Mouse (Mus musculus): ENCODE data around the gene Cdipt. TPM values are rescaled to one million over a fixed set of nuclear protein-coding genes. Genes with fewer than 3 reads are reported as not detected.

Cdipt gene
- polyA plus RNA-seq, 1 experiment from 2014 or later, result 105 TPM

GRCm38 (mm10) chr7:126975950-126976866, 494 bp downstream of the Cdipt start, which contains the start of gene Cdiptos:
TSS of gene Cdiptos (minus strand) at chr7:126976098.
- peak within 1 kb of the TSS; percentile 99 for H3K27ac ChIP-seq (replicated peaks)
- peaks cover 20% of the 10 kb centered on the region for H3K4me1 ChIP-seq
- H3K27me3 ChIP-seq, result no peaks in the 10 kb centered on the region
- peak; percentile 96 for ATAC-seq (replicated peaks)
- peak within 1 kb of the TSS; percentile 85 for H3K4me3 ChIP-seq
- under 1% methylated on average over 55 of the region's 55 CpGs for WGBS
- no peaks in the 10 kb centered on the region for H3K9me3 ChIP-seq
- H3K9ac ChIP-seq (replicated peaks), result peak within 1 kb of the TSS; percentile 94
- peak within 1 kb of the TSS; percentile 75 for H3K4me2 ChIP-seq (replicated peaks)
- H3K36me3 ChIP-seq, result peaks cover 38% of the 10 kb centered on the region

DNA sequence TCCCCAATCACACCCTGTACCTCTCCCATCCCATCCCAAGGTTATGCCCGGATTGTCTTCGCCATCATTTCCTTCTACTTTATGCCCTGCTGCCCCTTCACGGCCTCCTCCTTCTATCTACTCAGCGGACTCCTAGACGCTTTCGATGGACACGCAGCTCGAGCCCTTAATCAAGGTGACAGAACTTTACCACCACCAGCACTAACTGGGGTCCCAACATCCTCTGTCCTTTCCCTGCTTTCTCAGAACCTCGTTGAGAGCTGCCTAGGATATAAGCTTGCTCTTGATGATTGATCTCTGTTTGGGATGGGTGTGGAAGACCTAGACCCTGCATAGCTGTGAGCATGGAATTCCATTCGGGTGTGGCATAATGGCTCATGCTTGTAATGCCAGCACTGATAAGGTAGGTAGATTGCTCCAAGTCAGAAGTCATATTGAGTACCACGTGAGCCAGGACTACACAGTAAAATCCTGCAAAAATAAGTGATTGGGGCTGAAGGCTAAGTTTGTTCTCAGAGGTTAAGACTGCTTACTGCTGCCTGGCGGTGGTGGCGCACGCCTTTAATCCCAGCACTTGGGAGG, 1.3 kb downstream of the Cdipt start:
- 30% methylated on average over 14 of the region's 14 CpGs for WGBS
- ATAC-seq (replicated peaks), result no peak; the same call in 1 of the 2 replicates
- peak overlapping the region; percentile 85 for H3K4me3 ChIP-seq
- H3K27me3 ChIP-seq, result no peaks in the 10 kb centered on the region
- H3K9me3 ChIP-seq, result no peaks in the 10 kb centered on the region
- H3K36me3 ChIP-seq, result peaks cover 36% of the 10 kb centered on the region
- peaks cover 20% of the 10 kb centered on the region for H3K4me1 ChIP-seq
- peak overlapping the region; percentile 99; the same call in 1 of the 2 replicates for H3K27ac ChIP-seq (replicated peaks)
- H3K9ac ChIP-seq (replicated peaks), result peak overlapping the region; percentile 94
- peak overlapping the region; percentile 75 for H3K4me2 ChIP-seq (replicated peaks)

GRCm38 (mm10) chr7:126978841-126979240, 3.1 kb downstream of the Cdipt start:
- H3K9ac ChIP-seq (replicated peaks), result no peak overlapping the region
- no peaks in the 10 kb centered on the region for H3K9me3 ChIP-seq
- H3K36me3 ChIP-seq, result peaks cover 32% of the 10 kb centered on the region
- H3K4me2 ChIP-seq (replicated peaks), result no peak overlapping the region
- H3K4me3 ChIP-seq, result no peak overlapping the region
- H3K27ac ChIP-seq (replicated peaks), result no peak overlapping the region
- ATAC-seq (replicated peaks), result no peak
- no peaks in the 10 kb centered on the region for H3K27me3 ChIP-seq
- WGBS, result 96% methylated on average over 6 of the region's 6 CpGs
- peaks cover 20% of the 10 kb centered on the region for H3K4me1 ChIP-seq

- Histone ChIP-seq H3K9me3 (no peaks in the 10 kb centered on the region), H3K9ac (replicated peaks) (no peak overlapping the region), H3K4me3 (no peak overlapping the region), H3K4me2 (replicated peaks) (no peak overlapping the region), H3K27ac (replicated peaks) (no peak overlapping the region), H3K36me3 (peaks cover 32% of the 10 kb centered on the region), H3K27me3 (no peaks in the 10 kb centered on the region), H3K4me1 (peaks cover 15% of the 10 kb centered on the region)
- WGBS, result 91% methylated on average over 2 of the region's 2 CpGs
- ATAC-seq (replicated peaks), result no peak
Measured at GRCm38 (mm10) chr7:126981601-126982000, 5.9 kb downstream of the Cdipt start.

GRCm38 (mm10) chr7:126982054-126982453, 6.3 kb downstream of the Cdipt start:
- no peak for ATAC-seq (replicated peaks)
- Histone ChIP-seq H3K4me1 (peaks cover 12% of the 10 kb centered on the region), H3K36me3 (peaks cover 32% of the 10 kb centered on the region), H3K27ac (replicated peaks) (no peak overlapping the region), H3K27me3 (no peaks in the 10 kb centered on the region), H3K9me3 (no peaks in the 10 kb centered on the region), H3K4me3 (no peak overlapping the region), H3K9ac (replicated peaks) (no peak overlapping the region), H3K4me2 (replicated peaks) (no peak overlapping the region)
- WGBS, result 95% methylated on average over 4 of the region's 4 CpGs

DNA sequence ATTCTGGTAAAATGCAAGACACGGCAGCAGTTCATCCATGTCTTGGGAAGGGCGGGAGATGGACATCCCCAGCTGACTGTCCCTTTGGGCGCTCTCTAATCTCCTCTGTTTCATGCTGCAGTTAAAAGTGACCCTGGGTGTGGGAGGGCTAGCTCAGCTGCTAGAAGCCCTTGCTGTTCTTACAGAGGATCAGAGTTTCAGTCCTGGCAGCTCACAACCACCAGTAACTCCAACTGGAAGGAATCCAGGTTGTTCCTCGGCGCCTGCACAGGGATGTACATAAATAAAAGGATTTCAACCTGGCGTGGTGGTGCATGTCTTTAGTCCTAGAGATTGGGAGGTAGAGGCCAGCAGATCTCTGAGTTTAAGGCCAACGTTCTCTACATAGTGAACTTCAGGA, 7.4 kb downstream of the Cdipt start:
- Histone ChIP-seq H3K9me3 (no peaks in the 10 kb centered on the region), H3K27me3 (no peaks in the 10 kb centered on the region), H3K27ac (replicated peaks) (no peak overlapping the region), H3K4me1 (peaks cover 2% of the 10 kb centered on the region; the same call in 1 of the 2 replicates), H3K4me2 (replicated peaks) (no peak overlapping the region), H3K4me3 (no peak overlapping the region), H3K9ac (replicated peaks) (no peak overlapping the region), H3K36me3 (peaks cover 30% of the 10 kb centered on the region)
- no peak for ATAC-seq (replicated peaks)
- WGBS, result 77% methylated on average over 7 of the region's 7 CpGs

DNA sequence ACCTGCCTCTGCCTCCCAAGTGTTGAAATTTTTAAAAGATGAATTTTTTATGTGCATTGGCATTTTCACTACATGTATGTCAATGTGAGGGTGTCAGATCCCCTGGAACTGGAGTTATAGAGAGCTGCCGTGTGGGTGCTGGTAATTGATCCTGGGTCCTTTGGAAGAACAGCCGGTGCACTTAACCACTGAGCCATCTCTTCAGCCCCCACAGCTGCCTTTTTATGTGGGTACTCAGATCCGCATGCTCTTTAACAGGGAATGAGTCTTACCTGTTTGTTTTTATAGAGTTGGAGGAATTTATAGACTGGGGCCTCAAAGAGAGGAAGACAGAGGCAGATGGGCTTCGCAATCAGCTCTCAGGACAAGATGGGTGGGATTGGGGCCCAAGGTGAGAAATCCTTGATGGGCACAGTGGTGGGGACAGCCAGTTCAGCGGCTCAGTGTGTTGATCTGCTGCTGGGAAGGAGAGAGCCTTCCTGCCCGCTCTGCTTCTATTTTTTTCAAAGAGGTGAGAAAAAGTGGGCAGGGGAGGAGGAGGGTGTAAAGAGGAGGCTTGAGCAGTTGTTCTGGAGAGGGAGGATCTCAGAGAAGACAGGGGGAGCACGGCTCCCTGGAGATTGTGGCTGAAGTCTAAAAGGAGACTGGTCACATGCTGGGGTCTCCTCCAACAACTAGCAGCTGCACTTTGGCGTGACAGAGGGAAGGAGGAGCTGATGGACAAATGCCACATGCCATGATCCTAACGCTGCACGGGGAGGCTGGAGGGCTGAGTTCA, 9.1 kb downstream of the Cdipt start:
- H3K27me3 ChIP-seq, result no peaks in the 10 kb centered on the region
- no peak for ATAC-seq (replicated peaks)
- no peak overlapping the region for H3K4me2 ChIP-seq (replicated peaks)
- no peak overlapping the region for H3K4me3 ChIP-seq
- H3K36me3 ChIP-seq, result peaks cover 13% of the 10 kb centered on the region
- no peaks in the 10 kb centered on the region for H3K4me1 ChIP-seq
- no peak overlapping the region for H3K27ac ChIP-seq (replicated peaks)
- no peaks in the 10 kb centered on the region for H3K9me3 ChIP-seq
- H3K9ac ChIP-seq (replicated peaks), result no peak overlapping the region
- WGBS, result 68% methylated on average over 10 of the region's 10 CpGs

DNA sequence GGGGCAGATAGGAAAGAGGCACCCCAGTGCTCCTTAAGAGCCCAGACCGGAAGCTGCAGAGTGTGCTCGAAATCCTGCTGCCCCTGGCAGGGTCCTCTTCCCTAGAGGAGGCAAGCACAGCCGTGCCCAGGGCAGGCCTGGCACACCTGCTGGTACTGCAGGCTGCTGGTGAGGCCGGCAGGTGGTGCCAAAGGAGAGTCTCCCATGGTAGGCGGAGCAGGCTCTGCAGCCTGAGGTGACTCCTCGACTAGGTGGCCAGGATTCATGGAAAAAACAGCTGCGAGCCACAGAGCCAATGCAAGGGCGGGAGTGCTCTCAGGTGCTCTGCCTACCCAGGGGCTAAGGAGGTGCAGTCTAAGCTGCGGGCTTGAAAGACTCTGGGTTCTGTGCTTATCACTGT, 10.6 kb downstream of the Cdipt start:
- 48% methylated on average over 9 of the region's 9 CpGs for WGBS
- no peak overlapping the region for H3K27ac ChIP-seq (replicated peaks)
- no peak overlapping the region for H3K4me2 ChIP-seq (replicated peaks)
- peaks cover 3% of the 10 kb centered on the region; the same call in 1 of the 2 replicates for H3K36me3 ChIP-seq
- H3K9me3 ChIP-seq, result no peaks in the 10 kb centered on the region
- ATAC-seq (replicated peaks), result no peak
- no peak overlapping the region for H3K4me3 ChIP-seq
- H3K27me3 ChIP-seq, result no peaks in the 10 kb centered on the region
- no peaks in the 10 kb centered on the region for H3K4me1 ChIP-seq
- H3K9ac ChIP-seq (replicated peaks), result no peak overlapping the region

DNA sequence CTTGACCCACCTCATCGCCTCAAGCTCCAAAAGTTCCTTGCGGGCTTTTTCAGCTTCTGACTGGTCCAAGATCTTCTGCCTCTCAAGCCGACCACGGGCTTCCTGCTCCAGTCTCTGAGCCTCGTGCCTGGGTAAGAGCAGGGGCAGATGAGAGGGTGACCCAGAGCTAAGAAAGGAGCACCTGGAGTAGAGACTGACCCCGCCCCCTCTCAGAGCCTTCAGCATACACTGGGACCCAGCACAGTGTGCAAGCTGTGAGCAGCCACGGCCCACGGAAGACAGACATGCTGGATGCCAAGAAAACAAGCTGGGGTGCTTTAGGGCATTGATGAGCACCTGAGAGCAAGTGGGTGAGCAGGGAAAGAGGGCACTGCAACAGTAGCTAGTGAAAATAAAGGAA, 13.1 kb downstream of the Cdipt start:
- Histone ChIP-seq H3K4me1 (no peaks in the 10 kb centered on the region), H3K4me2 (replicated peaks) (no peak overlapping the region), H3K9ac (replicated peaks) (no peak overlapping the region), H3K36me3 (no peaks in the 10 kb centered on the region), H3K27me3 (no peaks in the 10 kb centered on the region), H3K27ac (replicated peaks) (no peak overlapping the region), H3K4me3 (no peak overlapping the region), H3K9me3 (no peaks in the 10 kb centered on the region)
- WGBS, result 70% methylated on average over 8 of the region's 8 CpGs
- no peak for ATAC-seq (replicated peaks)

DNA sequence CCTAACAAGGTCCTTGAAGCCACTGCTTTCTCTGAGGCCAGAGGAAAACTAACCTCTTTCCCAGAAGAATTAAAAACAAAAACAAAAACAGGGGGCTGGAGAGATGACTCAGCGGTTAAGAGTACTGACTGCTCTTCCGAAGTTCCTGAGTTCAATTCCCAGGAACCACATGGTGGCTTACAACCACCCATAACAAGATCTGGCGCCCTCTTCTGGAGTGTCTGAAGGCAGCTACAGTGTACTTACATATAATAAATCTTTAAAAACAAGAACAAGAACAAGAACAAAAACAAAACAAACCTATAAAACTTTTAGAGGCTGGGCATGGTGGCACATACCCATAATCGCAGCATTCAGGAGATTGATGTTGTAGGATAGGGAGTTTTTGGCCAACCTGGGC, 20.7 kb downstream of the Cdipt start:
- Histone ChIP-seq H3K36me3 (no peaks in the 10 kb centered on the region), H3K9ac (replicated peaks) (no peak overlapping the region), H3K27ac (replicated peaks) (no peak overlapping the region), H3K27me3 (no peaks in the 10 kb centered on the region), H3K4me1 (no peaks in the 10 kb centered on the region), H3K4me2 (replicated peaks) (no peak overlapping the region), H3K9me3 (no peaks in the 10 kb centered on the region), H3K4me3 (no peak overlapping the region)
- WGBS, result 82% methylated on average over 4 of the region's 4 CpGs
- no peak for ATAC-seq (replicated peaks)

GRCm38 (mm10) chr7:126999568-126999967, 23.9 kb downstream of the Cdipt start:
- no peak overlapping the region for H3K9ac ChIP-seq (replicated peaks)

DNA sequence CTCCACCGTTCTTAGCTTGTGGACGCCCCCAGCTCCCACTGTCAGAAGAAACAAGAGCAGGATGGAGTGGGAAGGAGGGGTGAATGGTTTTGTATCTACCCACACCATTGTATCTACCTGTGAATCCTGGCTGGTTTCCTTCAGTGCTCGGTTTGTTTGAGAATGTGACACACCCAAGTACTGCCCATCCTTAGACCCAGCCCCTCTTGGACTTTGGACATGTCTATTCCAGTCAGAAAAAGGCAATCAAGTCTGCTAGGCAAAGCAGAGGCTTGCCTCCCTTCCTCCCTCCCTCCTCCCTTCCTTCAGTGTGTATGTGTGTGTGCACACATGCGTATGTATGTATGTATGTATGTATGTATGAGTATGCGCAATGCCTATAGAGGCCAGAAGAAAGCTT, 27.9 kb downstream of the Cdipt start:
- H3K27ac ChIP-seq (replicated peaks), result no peak overlapping the region
- ATAC-seq (replicated peaks), result no peak
- H3K4me1 ChIP-seq, result peaks cover 7% of the 10 kb centered on the region
- no peak overlapping the region for H3K4me3 ChIP-seq
- no peaks in the 10 kb centered on the region for H3K9me3 ChIP-seq
- no peaks in the 10 kb centered on the region for H3K36me3 ChIP-seq
- no peaks in the 10 kb centered on the region for H3K27me3 ChIP-seq
- no peak overlapping the region for H3K4me2 ChIP-seq (replicated peaks)
- 93% methylated on average over 5 of the region's 5 CpGs for WGBS
- H3K9ac ChIP-seq (replicated peaks), result no peak overlapping the region

More at GRCm38 (mm10) chr7:126999568-126999967, 23.9 kb downstream of the Cdipt start:
- Histone ChIP-seq H3K4me3 (no peak overlapping the region), H3K4me1 (no peaks in the 10 kb centered on the region), H3K36me3 (no peaks in the 10 kb centered on the region), H3K4me2 (replicated peaks) (no peak overlapping the region), H3K27ac (replicated peaks) (no peak overlapping the region), H3K9me3 (no peaks in the 10 kb centered on the region), H3K27me3 (no peaks in the 10 kb centered on the region)
- WGBS, result 91% methylated on average over 10 of the region's 10 CpGs
- ATAC-seq (replicated peaks), result no peak

Data from forebrain, embryonic 15.5 days (tissue).